Mouse (Mus musculus) embryo, embryonic 10 days (tissue): Measurements from ENCODE around the gene Rac3.
"Not testable (repeated sequence)": the region's sequence is repeated elsewhere in the genome, so short reads cannot be mapped to it uniquely, and the experiment has no call there.

Source experiments
- DNase-seq: peaks from one replicate; pipeline ENCODE4 v3.0.0-alpha.2; 2015; ENCODE audit warnings: low spot score

Gene Rac3

GRCm38 (mm10) chr11:120721124-120722066 is at the start of gene Rac3:
Rac3 (plus strand) TSS chr11:120721470.
- DNase-seq: peak; percentile 84

DNA sequence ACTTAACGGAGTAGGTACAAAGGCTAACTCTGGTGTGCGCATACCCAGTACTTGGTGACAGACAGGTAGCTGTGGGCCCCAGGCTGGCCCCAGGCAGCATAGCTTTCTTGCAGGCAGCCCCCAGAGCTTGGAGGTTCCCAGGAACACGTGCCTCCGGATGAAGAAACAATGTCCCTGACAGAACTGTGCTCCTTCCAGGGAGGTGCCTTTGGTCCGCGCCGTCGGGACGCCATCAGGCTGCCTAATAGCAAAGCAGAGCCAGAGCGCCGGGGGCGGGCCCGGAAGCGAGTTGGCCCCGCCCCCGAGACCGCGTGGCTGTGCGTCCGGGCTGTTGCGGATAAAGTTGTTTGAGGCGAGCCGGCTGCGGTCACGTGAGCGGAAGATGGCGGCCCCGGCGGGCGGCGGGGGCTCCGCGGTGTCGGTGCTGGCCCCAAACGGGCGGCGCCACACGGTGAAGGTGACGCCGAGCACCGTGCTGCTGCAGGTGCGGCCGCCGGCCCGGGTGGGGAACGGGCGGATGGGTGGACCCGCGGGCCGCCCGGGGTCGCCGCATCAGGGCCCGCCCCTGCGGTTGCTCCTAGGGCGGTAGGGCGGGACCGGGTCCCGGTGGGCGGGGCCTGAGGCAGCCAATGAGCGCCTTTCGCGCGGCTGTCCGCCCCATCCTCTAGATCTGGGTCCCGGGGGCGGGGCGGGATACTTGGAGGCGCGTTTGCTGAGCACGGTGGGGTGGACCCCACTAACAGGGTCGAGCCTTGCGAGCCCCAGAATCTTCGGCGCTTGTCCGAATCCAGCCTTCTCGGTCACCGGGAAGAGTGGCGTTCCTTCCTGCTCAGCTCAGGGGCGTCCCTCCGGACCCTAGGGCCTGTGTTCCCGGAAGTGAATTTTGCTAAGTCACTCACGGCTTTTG is 48.3 kb upstream of the Rac3 start, which contains the start of gene Aspscr1:
Aspscr1 (plus strand) TSS at position 287 of the 907 bp plus-strand sequence.
- DNase-seq: peak; percentile 93

GRCm38 (mm10) chr11:120673594-120674122 is 47.6 kb upstream of the Rac3 start:
- DNase-seq: no peak

DNA sequence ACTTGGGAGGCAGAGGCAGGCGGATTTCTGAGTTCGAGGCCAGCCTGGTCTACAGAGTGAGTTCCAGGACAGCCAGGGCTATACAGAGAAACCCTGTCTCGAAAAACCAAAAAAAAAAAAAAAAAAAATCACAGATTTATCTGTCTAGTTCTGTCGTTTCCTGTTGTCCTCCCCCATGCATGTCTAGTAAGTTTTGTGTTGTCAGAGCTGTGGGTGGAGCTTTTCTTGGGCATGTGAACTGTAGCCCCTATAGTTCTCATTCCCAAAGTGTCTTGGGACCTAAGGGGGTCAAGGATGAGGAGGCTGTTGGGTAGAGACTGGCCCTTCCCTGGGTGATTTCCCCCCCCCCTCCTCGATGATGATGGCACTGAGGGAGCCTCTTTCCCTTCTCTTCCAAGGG is 45.4 kb upstream of the Rac3 start:
- DNase-seq: not testable (repeated sequence)

- DNase-seq: no peak
Observed at GRCm38 (mm10) chr11:120676951-120677350, 44.3 kb upstream of the Rac3 start.

- peak; percentile 31 for DNase-seq
Observed at GRCm38 (mm10) chr11:120679909-120680308, 41.4 kb upstream of the Rac3 start.

GRCm38 (mm10) chr11:120682683-120683082 is 38.6 kb upstream of the Rac3 start:
- DNase-seq: no peak

- DNase-seq: no peak
Observed at GRCm38 (mm10) chr11:120683536-120683935, 37.7 kb upstream of the Rac3 start.

DNA sequence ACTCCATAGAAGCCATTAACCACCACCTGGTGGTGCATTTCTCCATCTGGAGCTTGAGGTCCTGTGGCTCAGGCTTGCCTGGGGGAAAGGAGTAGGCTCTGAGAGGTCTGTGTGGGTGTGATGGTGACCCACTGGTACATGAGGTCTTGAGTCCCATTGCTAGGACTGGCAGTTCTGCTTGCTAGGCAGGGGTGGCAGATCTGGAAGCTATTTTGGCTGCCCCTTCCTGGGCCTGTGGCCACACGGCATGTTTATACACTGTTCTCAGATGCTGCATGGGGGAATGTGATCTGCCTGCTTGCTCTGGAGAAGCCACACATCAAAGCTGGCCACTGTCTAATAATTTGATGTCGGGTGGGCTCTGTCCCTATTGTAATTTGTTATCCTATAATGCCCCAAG is 37.2 kb upstream of the Rac3 start:
- no peak for DNase-seq

GRCm38 (mm10) chr11:120684660-120685059 is 36.6 kb upstream of the Rac3 start:
- no peak for DNase-seq

GRCm38 (mm10) chr11:120686650-120687272 is 34.5 kb upstream of the Rac3 start:
- no peak for DNase-seq

DNA sequence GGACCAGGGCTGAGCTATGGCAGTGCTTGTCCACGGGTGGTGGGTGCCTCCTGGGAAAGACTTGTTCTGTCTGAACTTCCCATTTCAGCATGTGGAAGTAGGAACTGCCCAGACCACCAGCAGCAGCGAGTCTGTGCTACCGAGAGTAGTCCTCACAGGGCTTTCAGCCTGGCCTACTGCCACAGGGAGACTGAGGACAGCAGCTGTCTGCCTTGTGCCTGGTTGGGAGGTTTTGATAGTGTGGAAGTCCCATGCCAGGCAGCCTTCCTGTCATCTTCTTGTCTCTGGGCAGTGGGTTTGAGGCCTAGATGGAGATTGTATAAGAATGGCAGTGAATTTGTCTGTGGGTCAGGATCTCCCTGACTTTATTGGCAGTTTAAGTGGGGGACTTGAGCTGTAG is 31.9 kb upstream of the Rac3 start:
- no peak for DNase-seq

GRCm38 (mm10) chr11:120692471-120693011 is 28.7 kb upstream of the Rac3 start:
- no peak for DNase-seq

DNA sequence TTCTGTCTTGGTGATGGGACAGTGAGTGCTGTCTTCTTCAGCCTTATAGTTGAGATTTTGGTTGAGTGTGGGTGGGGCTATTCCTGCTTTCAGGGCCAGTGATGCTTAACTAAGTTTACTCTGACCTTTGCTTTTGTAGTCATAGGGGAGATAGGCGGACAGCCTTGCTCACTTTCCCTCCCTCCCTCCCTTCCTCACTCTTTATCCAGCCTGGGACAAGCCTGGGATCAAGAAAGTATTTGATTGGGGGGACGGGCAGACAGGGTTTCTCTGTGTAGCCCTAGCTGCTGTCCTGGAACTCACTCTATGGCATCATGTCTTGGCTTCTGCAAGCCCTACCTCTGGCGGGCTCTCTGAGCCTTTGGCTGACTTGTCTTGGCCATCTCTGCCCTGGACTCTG is 27.8 kb upstream of the Rac3 start:
- no peak for DNase-seq

- peak; percentile 72 for DNase-seq
Observed at GRCm38 (mm10) chr11:120695184-120695583, 26.1 kb upstream of the Rac3 start.

- DNase-seq: peak; percentile 76
Observed at GRCm38 (mm10) chr11:120695641-120696040, 25.6 kb upstream of the Rac3 start.

- DNase-seq: no peak
Observed at GRCm38 (mm10) chr11:120696568-120696967, 24.7 kb upstream of the Rac3 start.

- DNase-seq: peak; percentile 43
Observed at GRCm38 (mm10) chr11:120697741-120698140, 23.5 kb upstream of the Rac3 start.

- DNase-seq: no peak
Observed at GRCm38 (mm10) chr11:120703696-120704454, 17.4 kb upstream of the Rac3 start.

DNA sequence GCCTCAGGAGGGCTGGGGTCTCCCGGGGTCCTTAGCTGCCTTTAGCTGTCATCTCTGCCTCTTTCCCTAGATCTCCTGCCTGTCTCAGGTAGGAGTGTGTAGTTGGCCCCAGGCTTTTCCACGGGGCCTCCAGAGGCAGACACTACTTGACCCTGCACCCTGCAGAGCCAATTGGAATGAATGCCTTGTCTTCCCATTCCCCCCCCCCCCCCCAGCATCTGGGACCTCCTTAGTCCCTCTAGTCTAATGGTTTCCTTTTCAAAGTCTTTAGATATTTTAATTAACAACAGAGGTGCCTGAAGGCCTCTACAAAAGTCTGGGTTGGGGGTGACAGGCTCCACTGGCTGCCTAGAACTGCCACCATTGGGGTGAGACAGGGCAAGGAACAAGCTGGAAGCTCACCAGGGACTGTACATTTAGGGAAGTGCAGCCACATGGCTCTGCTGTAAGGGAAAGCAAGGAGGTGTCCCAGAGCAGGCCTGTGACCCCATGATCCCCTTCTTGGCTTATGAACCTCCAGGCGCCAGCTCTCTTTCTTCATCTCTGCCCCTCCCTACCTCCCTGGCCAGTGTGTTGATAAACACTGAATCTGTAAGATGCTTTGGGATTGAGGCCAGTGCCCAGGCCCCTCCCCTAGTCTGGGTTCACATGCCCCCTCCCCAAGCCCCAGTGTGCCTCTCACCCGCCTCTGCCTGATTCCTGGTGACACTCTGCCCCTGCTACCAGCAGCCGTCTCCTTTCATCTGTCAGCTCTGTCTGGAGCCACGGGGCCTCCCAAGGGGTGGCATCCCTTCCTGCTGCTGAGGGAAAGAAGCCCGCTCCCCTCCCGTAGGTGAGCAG is 16.6 kb upstream of the Rac3 start:
- DNase-seq: peak; percentile 66
